Mouse (Mus musculus) forebrain, embryonic 14.5 days (tissue): ENCODE measurements around the gene Rd3l. TPM values are rescaled to one million over a fixed set of nuclear protein-coding genes. Genes with fewer than 3 reads are reported as not detected.
"Not testable (repeated sequence)": the region's sequence is repeated elsewhere in the genome, so short reads cannot be mapped to it uniquely, and the experiment has no call there.

Experiments
- ATAC-seq: fragments of 200-750 bp; cut with Nextera tagmentation; 2 replicates; pipeline ENCODE4 v1.8.0; 2017; ENCODE audit warnings: mild to moderate bottlenecking, moderate library complexity
- DNase-seq: peaks from one replicate; pipeline ENCODE4 v3.0.0-alpha.2; 2015; ENCODE audit warnings: low spot score
- H3K27ac ChIP-seq: fragments of 300-500 bp; sonication (generic); 2 replicates; pipeline ENCODE4 v1.5.1; 2014; ENCODE audit warnings: low read depth, mild to moderate bottlenecking, control low read depth, low read length, moderate library complexity
- H3K27me3 ChIP-seq: fragments of 300-500 bp; sonication (generic); replicated peaks from 2 replicates; pipeline ENCODE4 v1.6.1; 2014; ENCODE audit warnings: low read length, control low read depth, mixed read lengths; ENCODE audit not compliant: control insufficient read depth, insufficient read depth
- H3K36me3 ChIP-seq: fragments of 300-500 bp; sonication (generic); 2 replicates; pipeline ENCODE4 v1.6.1; 2014; ENCODE audit warnings: low read length, control low read depth; ENCODE audit not compliant: control insufficient read depth, insufficient read depth
- H3K4me1 ChIP-seq: fragments of 300-500 bp; sonication (generic); 2 replicates; pipeline ENCODE4 v1.6.1; 2014; ENCODE audit warnings: antibody characterized with exemption, low read length, control low read depth; ENCODE audit not compliant: control insufficient read depth, insufficient read depth
- H3K4me2 ChIP-seq: fragments of 300-500 bp; sonication (generic); 2 replicates; pipeline ENCODE4 v1.6.1; 2014; ENCODE audit warnings: mild to moderate bottlenecking, control low read depth, low read length
- H3K4me3 ChIP-seq: fragments of 300-500 bp; sonication (generic); 2 replicates; pipeline ENCODE4 v1.5.1; 2014; ENCODE audit warnings: low read depth, low read length, control low read depth
- H3K9ac ChIP-seq: fragments of 300-500 bp; sonication (generic); 2 replicates; pipeline ENCODE4 v1.6.1; 2014; ENCODE audit warnings: mild to moderate bottlenecking, low read length, control low read depth, moderate library complexity
- H3K9me3 ChIP-seq: fragments of 300-500 bp; sonication (generic); replicated peaks from 2 replicates; pipeline ENCODE4 v1.6.1; 2016; ENCODE audit warnings: low read length, control low read depth, mixed read lengths; ENCODE audit not compliant: control insufficient read depth
- WGBS: fragments of 180-500 bp; shearing (Covaris S2); extraction: QIAGEN DNeasy Blood & Tissue Kit; methylation state at CpG from one replicate; pipeline ENCODE4 v1.1.7; 2014; 5-methylcytosine and 5-hydroxymethylcytosine counted together
- polyA plus RNA-seq: library from polyadenylated mRNA; unstranded; fragments of >200 nt; fragmentation: Nextera tagmentation; extraction: Ambion mirVana; gene quantifications from 2 replicates; pipeline ENCODE4 v1.2.1, GENCODE M21; 2014

Rd3l gene
- polyA plus RNA-seq, 1 experiment from 2014 or later = not detected

- Histone ChIP-seq H3K4me1 (no peaks in the 10 kb centered on the region), H3K27ac (no peak overlapping the region), H3K4me2 (no peak overlapping the region), H3K36me3 (no peaks in the 10 kb centered on the region), H3K4me3 (no peak overlapping the region), H3K27me3 (no peaks in the 10 kb centered on the region), H3K9me3 (no peaks in the 10 kb centered on the region), H3K9ac (no peak overlapping the region)
- ATAC-seq = no peak
- WGBS = 31% methylated on average over 5 of the region's 5 CpGs
- DNase-seq = no peak
These were observed 29.4 kb downstream of the Rd3l start for GRCm38 (mm10) chr12:111951701-111952100.

DNA sequence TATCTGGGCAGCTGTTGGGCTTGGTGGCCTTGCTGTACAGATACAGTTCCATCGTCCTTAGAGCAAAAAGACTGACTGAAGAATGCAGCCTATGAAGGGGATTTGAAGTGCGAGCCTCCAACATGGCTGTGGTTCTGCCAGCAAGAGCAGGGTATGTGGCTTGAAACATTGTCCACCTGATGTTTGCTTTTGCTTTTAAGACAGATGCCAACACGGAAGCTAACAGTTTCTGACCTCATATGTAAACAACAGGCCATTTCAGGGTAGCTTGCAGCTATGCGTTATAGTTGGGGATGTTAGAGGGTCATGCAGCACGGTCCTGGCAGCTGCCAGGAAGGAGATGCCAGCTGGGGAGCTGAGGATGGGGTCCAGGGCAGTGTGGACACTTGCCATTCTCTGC lies 30.6 kb downstream of the Rd3l start:
- no peak for DNase-seq
- H3K4me3 ChIP-seq = no peak overlapping the region
- H3K27me3 ChIP-seq = no peaks in the 10 kb centered on the region
- H3K9ac ChIP-seq = no peak overlapping the region
- H3K4me1 ChIP-seq = no peaks in the 10 kb centered on the region
- WGBS = 81% methylated on average over 5 of the region's 5 CpGs
- ATAC-seq = no peak
- no peak overlapping the region for H3K27ac ChIP-seq
- no peaks in the 10 kb centered on the region for H3K9me3 ChIP-seq
- H3K4me2 ChIP-seq = no peak overlapping the region
- H3K36me3 ChIP-seq = no peaks in the 10 kb centered on the region

DNA sequence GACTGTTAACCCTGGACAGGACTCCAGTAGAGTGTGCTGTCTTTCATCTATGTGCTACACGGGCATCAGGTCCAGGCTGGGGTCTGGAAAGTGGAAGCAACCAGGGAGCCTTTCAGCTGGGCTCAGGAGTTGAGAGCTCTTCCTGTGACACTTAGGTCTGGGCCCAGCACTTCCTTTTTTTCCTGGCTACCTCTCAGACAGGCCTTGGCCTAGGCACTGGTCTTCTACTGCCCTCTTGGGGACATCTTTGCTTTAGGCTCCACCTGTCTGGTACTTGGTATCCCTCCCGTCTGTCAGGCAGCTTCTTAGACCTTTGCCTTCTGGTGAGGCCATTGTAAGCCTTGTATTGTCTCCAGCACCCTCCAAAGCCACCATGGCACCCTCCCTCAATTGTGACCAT lies 34.4 kb downstream of the Rd3l start:
- no peak overlapping the region for H3K9ac ChIP-seq
- H3K4me1 ChIP-seq = no peaks in the 10 kb centered on the region
- no peak overlapping the region for H3K4me3 ChIP-seq
- H3K4me2 ChIP-seq = no peak overlapping the region
- no peak for ATAC-seq
- peak; percentile 46 for DNase-seq
- no peak overlapping the region for H3K27ac ChIP-seq
- no peaks in the 10 kb centered on the region for H3K36me3 ChIP-seq
- 55% methylated on average over 2 of the region's 2 CpGs for WGBS
- no peaks in the 10 kb centered on the region for H3K9me3 ChIP-seq
- H3K27me3 ChIP-seq = no peaks in the 10 kb centered on the region

GRCm38 (mm10) chr12:111945765-111946655 lies 35.1 kb downstream of the Rd3l start:
- not testable (repeated sequence) for H3K9ac ChIP-seq, H3K27ac ChIP-seq, DNase-seq, H3K4me2 ChIP-seq, H3K36me3 ChIP-seq, H3K27me3 ChIP-seq, H3K9me3 ChIP-seq, H3K4me3 ChIP-seq, H3K4me1 ChIP-seq
- ATAC-seq = 0 out of 2 replicates have a peak, but pooled peaks have one; percentile 52
- 58% methylated on average over 8 of the region's 15 CpGs for WGBS

DNA sequence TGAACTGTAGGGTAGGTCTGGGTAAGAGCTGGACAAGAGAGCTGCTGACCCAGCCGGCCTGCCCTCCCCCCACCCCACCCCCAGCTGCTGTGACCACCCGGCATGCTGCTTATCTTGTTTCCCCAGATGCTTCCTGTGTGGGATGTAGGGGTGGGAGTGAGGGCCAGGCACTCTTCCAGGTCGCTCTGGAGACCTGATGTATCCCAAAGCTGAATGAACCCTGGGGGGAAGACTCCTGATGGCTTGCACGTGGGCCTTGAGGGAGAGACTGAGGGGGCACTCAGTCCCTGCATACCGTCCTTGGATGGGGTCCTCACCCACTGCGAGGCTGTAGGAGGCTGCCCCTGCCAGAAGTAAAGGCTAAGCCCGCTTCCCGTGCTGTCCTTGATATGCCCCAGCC lies 36.0 kb downstream of the Rd3l start:
- no peak for DNase-seq
- H3K27me3 ChIP-seq = no peaks in the 10 kb centered on the region
- H3K9ac ChIP-seq = no peak overlapping the region
- H3K4me1 ChIP-seq = no peaks in the 10 kb centered on the region
- H3K27ac ChIP-seq = no peak overlapping the region
- ATAC-seq = no peak
- WGBS = 71% methylated on average over 8 of the region's 8 CpGs
- H3K36me3 ChIP-seq = no peaks in the 10 kb centered on the region
- no peaks in the 10 kb centered on the region for H3K9me3 ChIP-seq
- H3K4me3 ChIP-seq = no peak overlapping the region
- no peak overlapping the region for H3K4me2 ChIP-seq

DNA sequence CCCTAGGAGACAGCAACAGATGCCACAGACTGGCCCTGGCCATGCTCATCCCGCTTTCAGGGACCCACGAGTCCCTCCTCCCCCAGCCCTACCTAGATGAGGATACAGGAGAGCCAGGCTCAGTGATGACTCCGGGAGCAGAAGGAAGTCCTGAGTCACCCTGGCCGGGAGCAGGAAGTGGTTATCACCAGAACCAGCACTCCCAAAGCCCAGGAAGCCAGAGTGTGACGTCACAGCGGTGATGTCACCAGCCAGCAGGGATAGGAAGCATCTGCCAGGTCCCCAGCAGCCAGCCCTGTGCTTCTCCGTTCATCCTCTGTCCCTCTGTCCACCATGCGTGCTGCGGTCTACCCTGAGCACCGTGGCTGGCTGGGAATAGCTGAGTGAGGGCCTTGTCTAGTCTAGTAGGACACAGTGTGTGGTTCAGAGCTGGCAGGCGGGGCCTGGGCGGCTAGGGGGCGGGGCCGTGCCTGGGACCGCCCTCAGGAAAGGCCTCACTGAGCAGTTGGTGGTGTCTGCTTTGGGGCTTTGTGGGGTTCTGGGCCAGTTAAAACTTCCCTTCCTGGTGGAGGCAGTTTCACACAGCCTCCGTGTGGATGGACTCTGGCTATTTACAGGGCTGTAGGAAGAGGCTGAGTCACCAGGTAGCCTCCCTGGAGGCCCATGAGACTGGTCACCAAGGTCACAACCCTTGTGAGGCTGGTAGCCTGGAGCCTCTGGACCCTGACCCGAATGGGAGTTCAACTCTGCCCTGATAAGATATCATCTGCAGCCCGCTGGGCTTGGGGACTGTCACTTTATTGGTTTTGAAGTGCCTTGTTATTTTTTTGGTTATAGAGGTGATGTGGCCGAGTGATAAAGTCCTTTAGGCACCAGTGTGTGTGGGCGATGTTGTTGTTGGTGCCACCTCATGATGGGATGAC lies 36.8 kb downstream of the Rd3l start:
- DNase-seq, H3K9ac ChIP-seq, H3K9me3 ChIP-seq, H3K36me3 ChIP-seq, H3K27me3 ChIP-seq, H3K4me1 ChIP-seq, H3K4me2 ChIP-seq, H3K27ac ChIP-seq, H3K4me3 ChIP-seq: not testable (repeated sequence)
- 82% methylated on average over 16 of the region's 20 CpGs for WGBS
- 0 out of 2 replicates have a peak, but pooled peaks have one; percentile 29 for ATAC-seq

- Histone ChIP-seq H3K4me3 (no peak overlapping the region), H3K4me2 (no peak overlapping the region), H3K9ac (no peak overlapping the region), H3K27ac (0 out of 2 replicates have a peak overlapping the region, but pooled peaks have one; percentile 9), H3K4me1 (no peaks in the 10 kb centered on the region), H3K27me3 (no peaks in the 10 kb centered on the region), H3K9me3 (no peaks in the 10 kb centered on the region), H3K36me3 (no peaks in the 10 kb centered on the region)
- ATAC-seq (no peak), DNase-seq (no peak)
- WGBS = 54% methylated on average over 10 of the region's 10 CpGs
These were observed 37.6 kb downstream of the Rd3l start for GRCm38 (mm10) chr12:111943421-111944064.

DNA sequence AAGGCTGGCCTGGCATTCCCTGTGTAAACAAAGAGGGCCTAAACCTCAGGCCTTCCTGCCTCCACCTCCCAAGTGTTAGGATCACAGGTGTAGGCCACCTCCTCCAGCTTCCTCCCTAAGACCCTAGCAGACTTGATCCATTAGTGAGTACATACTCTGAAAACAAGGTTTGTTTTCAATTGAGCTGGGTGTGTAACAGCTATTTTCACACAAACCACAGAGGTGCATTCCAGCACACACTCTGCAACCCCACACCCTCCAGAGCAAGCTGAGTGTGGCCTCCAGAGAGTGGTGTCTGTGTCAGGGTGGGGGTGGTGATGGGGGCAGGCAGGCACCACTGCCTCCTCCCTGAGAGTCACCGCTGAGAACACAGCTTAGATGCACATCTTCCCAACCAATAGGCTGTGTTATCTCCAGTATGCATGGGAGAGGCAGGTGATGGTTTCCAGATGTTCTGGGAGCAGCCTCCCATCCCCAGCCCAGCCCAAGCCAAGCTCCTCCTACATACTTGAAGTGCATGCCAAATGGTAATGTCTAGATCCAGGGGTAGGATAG lies 42.4 kb downstream of the Rd3l start:
- no peaks in the 10 kb centered on the region for H3K9me3 ChIP-seq
- 78% methylated on average over 1 of the region's 1 CpGs for WGBS
- no peaks in the 10 kb centered on the region for H3K36me3 ChIP-seq
- H3K4me2 ChIP-seq = no peak overlapping the region
- no peak for ATAC-seq
- H3K4me1 ChIP-seq = peaks cover 9% of the 10 kb centered on the region
- no peak overlapping the region for H3K4me3 ChIP-seq
- H3K9ac ChIP-seq = no peak overlapping the region
- H3K27me3 ChIP-seq = no peaks in the 10 kb centered on the region
- no peak for DNase-seq
- H3K27ac ChIP-seq = no peak overlapping the region
